Mouse (Mus musculus) midbrain, embryonic 16.5 days (tissue): ENCODE data around the gene Tas2r137. TPM values are rescaled to one million over a fixed set of nuclear protein-coding genes. Genes with fewer than 3 reads are reported as not detected.
A peak's percentile ranks its signal among the peaks of the same experiment; 100 is the strongest.

Experiments used
- ATAC-seq: fragments of 200-750 bp; cut with Nextera tagmentation; 2 replicates; pipeline ENCODE4 v1.8.0; 2017; ENCODE audit warnings: moderate TSS enrichment
- H3K27ac ChIP-seq: fragments of 300-500 bp; sonication (generic); 2 replicates; pipeline ENCODE4 v1.5.1; 2014; ENCODE audit warnings: mild to moderate bottlenecking, low read length, mixed read lengths
- H3K27me3 ChIP-seq: fragments of 300-500 bp; sonication (generic); 2 replicates; pipeline ENCODE4 v1.6.1; 2014; ENCODE audit warnings: low read depth, low read length, mixed read lengths; ENCODE audit not compliant: control insufficient read depth, insufficient read depth
- H3K36me3 ChIP-seq: fragments of 300-500 bp; sonication (generic); 2 replicates; pipeline ENCODE4 v1.6.1; 2014; ENCODE audit warnings: mild to moderate bottlenecking, low read length, moderate library complexity, mixed read lengths; ENCODE audit not compliant: control insufficient read depth, insufficient read depth
- H3K4me1 ChIP-seq: fragments of 300-500 bp; sonication (generic); 2 replicates; pipeline ENCODE4 v1.6.1; 2014; ENCODE audit warnings: mild to moderate bottlenecking, low read length, mixed read lengths; ENCODE audit not compliant: control insufficient read depth, insufficient read depth
- H3K4me2 ChIP-seq: fragments of 300-500 bp; sonication (generic); 2 replicates; pipeline ENCODE4 v1.6.1; 2014; ENCODE audit warnings: mild to moderate bottlenecking, low read length, mixed read lengths
- H3K4me3 ChIP-seq: fragments of 300-500 bp; sonication (generic); 2 replicates; pipeline ENCODE4 v1.5.1; 2014; ENCODE audit warnings: low read depth, mild to moderate bottlenecking, low read length, moderate library complexity, mixed read lengths
- H3K9ac ChIP-seq: fragments of 300-500 bp; sonication (generic); 2 replicates; pipeline ENCODE4 v1.6.1; 2014; ENCODE audit warnings: low read depth, low read length, mixed read lengths
- H3K9me3 ChIP-seq: fragments of 300-500 bp; sonication (generic); replicated peaks from 2 replicates; pipeline ENCODE4 v1.6.1; 2014; ENCODE audit warnings: mild to moderate bottlenecking, low read length, mixed read lengths; ENCODE audit not compliant: control insufficient read depth, poor library complexity, severe bottlenecking
- WGBS: fragments of 180-500 bp; shearing (Covaris S2); extraction: QIAGEN DNeasy Blood & Tissue Kit; methylation state at CpG from one replicate; pipeline ENCODE4 v1.1.7; 2014; 5-methylcytosine and 5-hydroxymethylcytosine counted together
- polyA plus RNA-seq: library from polyadenylated mRNA; unstranded; fragments of >200 nt; fragmentation: Nextera tagmentation; extraction: Ambion mirVana; gene quantifications from 2 replicates; pipeline ENCODE4 v1.2.1, GENCODE M21; 2015

Gene Tas2r137
- polyA plus RNA-seq, result not detected in 2 replicates

GRCm38 (mm10) chr6:40490933-40491332 lies at the start of gene Tas2r137:
Gene Tas2r137, plus strand, starts transcription at chr6:40491233.
- H3K9ac ChIP-seq, result no peak within 1 kb of the TSS
- no peak within 1 kb of the TSS for H3K27ac ChIP-seq
- no peaks in the 10 kb centered on the region for H3K36me3 ChIP-seq
- H3K4me1 ChIP-seq, result no peaks in the 10 kb centered on the region
- no peak within 1 kb of the TSS for H3K4me2 ChIP-seq
- ATAC-seq, result no peak
- no peak within 1 kb of the TSS for H3K4me3 ChIP-seq
- no peaks in the 10 kb centered on the region for H3K9me3 ChIP-seq
- no peaks in the 10 kb centered on the region for H3K27me3 ChIP-seq

- Histone ChIP-seq H3K9ac (no peak overlapping the region), H3K27me3 (no peaks in the 10 kb centered on the region; the same call in 1 of the 2 replicates), H3K4me1 (peaks cover 3% of the 10 kb centered on the region; the same call in 1 of the 2 replicates), H3K36me3 (no peaks in the 10 kb centered on the region), H3K4me3 (no peak overlapping the region), H3K9me3 (no peaks in the 10 kb centered on the region), H3K27ac (no peak overlapping the region), H3K4me2 (no peak overlapping the region)
- WGBS, result 60% methylated on average over 3 of the region's 3 CpGs
- no peak for ATAC-seq
These were observed 49.8 kb upstream of the Tas2r137 start for GRCm38 (mm10) chr6:40441276-40441675.

- 49% methylated on average over 3 of the region's 3 CpGs for WGBS
- ATAC-seq, result no peak
- Histone ChIP-seq H3K4me3 (no peak overlapping the region), H3K36me3 (no peaks in the 10 kb centered on the region), H3K4me2 (no peak overlapping the region), H3K9ac (no peak overlapping the region), H3K27me3 (no peaks in the 10 kb centered on the region; the same call in 1 of the 2 replicates), H3K4me1 (no peaks in the 10 kb centered on the region), H3K9me3 (no peaks in the 10 kb centered on the region), H3K27ac (no peak overlapping the region)
These were observed 49.3 kb upstream of the Tas2r137 start for GRCm38 (mm10) chr6:40441755-40442154.

- Histone ChIP-seq H3K4me2 (no peak overlapping the region), H3K27me3 (no peaks in the 10 kb centered on the region; the same call in 1 of the 2 replicates), H3K9me3 (no peaks in the 10 kb centered on the region), H3K9ac (no peak overlapping the region), H3K36me3 (no peaks in the 10 kb centered on the region), H3K4me3 (no peak overlapping the region), H3K27ac (no peak overlapping the region), H3K4me1 (no peaks in the 10 kb centered on the region)
- no peak for ATAC-seq
- WGBS, result 39% methylated on average over 10 of the region's 10 CpGs
These were observed 47.6 kb upstream of the Tas2r137 start for GRCm38 (mm10) chr6:40443281-40443928.

GRCm38 (mm10) chr6:40448626-40449025 lies 42.4 kb upstream of the Tas2r137 start:
- Histone ChIP-seq H3K4me2 (no peak overlapping the region), H3K36me3 (no peaks in the 10 kb centered on the region), H3K4me3 (no peak overlapping the region), H3K27me3 (no peaks in the 10 kb centered on the region), H3K4me1 (no peaks in the 10 kb centered on the region), H3K27ac (no peak overlapping the region), H3K9ac (no peak overlapping the region), H3K9me3 (no peaks in the 10 kb centered on the region)
- no peak for ATAC-seq

- H3K9me3 ChIP-seq, result no peaks in the 10 kb centered on the region
- H3K27me3 ChIP-seq, result no peaks in the 10 kb centered on the region
- no peaks in the 10 kb centered on the region for H3K36me3 ChIP-seq
- H3K27ac ChIP-seq, result no peak overlapping the region
- WGBS, result 23% methylated on average over 7 of the region's 7 CpGs
- ATAC-seq, result no peak
- H3K4me2 ChIP-seq, result no peak overlapping the region
- H3K4me3 ChIP-seq, result no peak overlapping the region
- no peak overlapping the region for H3K9ac ChIP-seq
- no peaks in the 10 kb centered on the region for H3K4me1 ChIP-seq
These were observed 36.5 kb upstream of the Tas2r137 start for GRCm38 (mm10) chr6:40454436-40455041.

GRCm38 (mm10) chr6:40465710-40466109 lies 25.3 kb upstream of the Tas2r137 start:
- H3K36me3 ChIP-seq, result no peaks in the 10 kb centered on the region
- no peak for ATAC-seq
- no peak overlapping the region for H3K4me3 ChIP-seq
- H3K27ac ChIP-seq, result no peak overlapping the region
- no peak overlapping the region for H3K4me2 ChIP-seq
- peaks cover 3% of the 10 kb centered on the region for H3K4me1 ChIP-seq
- WGBS, result 48% methylated on average over 6 of the region's 6 CpGs
- no peaks in the 10 kb centered on the region for H3K27me3 ChIP-seq
- no peaks in the 10 kb centered on the region for H3K9me3 ChIP-seq
- no peak overlapping the region for H3K9ac ChIP-seq

GRCm38 (mm10) chr6:40470916-40471719 lies 19.9 kb upstream of the Tas2r137 start, which contains the start of gene Ssbp1:
Gene Ssbp1, plus strand, starts transcription at chr6:40471352.
- peak; percentile 97 for ATAC-seq
- WGBS, result under 1% methylated on average over 52 of the region's 54 CpGs
- Histone ChIP-seq H3K27me3 (no peaks in the 10 kb centered on the region), H3K9ac (peak within 1 kb of the TSS; percentile 77), H3K9me3 (no peaks in the 10 kb centered on the region), H3K36me3 (peaks cover 16% of the 10 kb centered on the region), H3K4me2 (peak within 1 kb of the TSS; percentile 86), H3K4me1 (peaks cover 12% of the 10 kb centered on the region), H3K4me3 (peak within 1 kb of the TSS; percentile 57), H3K27ac (peak within 1 kb of the TSS; percentile 87)

- Histone ChIP-seq H3K4me3 (peak overlapping the region; percentile 57), H3K4me2 (peak overlapping the region; percentile 86), H3K9me3 (no peaks in the 10 kb centered on the region), H3K4me1 (peaks cover 12% of the 10 kb centered on the region), H3K9ac (peak overlapping the region; percentile 77), H3K27me3 (no peaks in the 10 kb centered on the region), H3K36me3 (peaks cover 20% of the 10 kb centered on the region), H3K27ac (peak overlapping the region; percentile 87)
- no peak for ATAC-seq
- WGBS, result under 1% methylated on average over 7 of the region's 7 CpGs
These were observed 19.4 kb upstream of the Tas2r137 start for GRCm38 (mm10) chr6:40471720-40472010.
